Mouse (Mus musculus): ENCODE data around the gene Zeb2. TPM values are rescaled to one million over a fixed set of nuclear protein-coding genes. Genes with fewer than 3 reads are reported as not detected.

Zeb2 gene
- polyA plus RNA-seq, 1 experiment, result 20.1 TPM

DNA sequence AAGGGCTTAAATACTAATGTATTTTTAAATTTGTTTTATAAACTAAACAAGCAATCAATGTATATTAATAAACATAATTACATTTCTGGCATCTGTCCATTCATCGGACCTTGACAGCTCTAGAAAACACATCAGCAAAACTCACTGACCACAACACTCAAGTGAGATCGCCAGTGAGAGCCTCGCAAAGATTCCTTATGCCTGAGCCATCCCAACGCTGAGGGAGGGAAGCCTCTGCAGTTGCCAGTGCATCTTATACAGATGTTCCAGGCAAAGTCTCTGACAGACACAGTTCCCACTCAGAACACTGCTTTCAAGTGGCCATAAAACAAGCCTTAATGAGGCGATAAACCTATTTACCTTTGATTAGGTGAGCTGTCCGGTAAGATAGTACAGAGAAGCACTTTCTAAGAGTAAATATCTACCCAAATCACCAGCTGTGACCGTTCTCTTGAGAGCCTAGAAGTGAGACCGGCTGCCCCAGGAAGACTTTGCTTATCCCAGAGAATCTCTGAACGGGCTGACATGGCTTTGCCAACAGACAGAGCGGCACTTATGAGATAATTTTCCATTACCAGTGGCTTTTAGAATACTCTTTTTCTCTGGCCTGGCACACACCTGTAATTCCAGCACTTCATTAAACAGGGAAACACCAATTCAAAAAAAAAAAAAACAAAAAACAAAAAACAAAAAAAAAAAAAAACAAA, 60.2 kb downstream of the Zeb2 start:
- Histone ChIP-seq H3K9me3 (no peaks in the 10 kb centered on the region), H3K36me3 (replicated peaks; ENCODE audit: low read length) (peaks cover 91% of the 10 kb centered on the region), H3K4me3 (replicated peaks) (no peak overlapping the region), H3K27me3 (replicated peaks) (no peaks in the 10 kb centered on the region), H3K4me1 (peaks cover 98% of the 10 kb centered on the region)
- TF ChIP-seq FLI1 (IDR thresholded peaks at IDR 0.05; ENCODE audit: low read length) (no peak), GATA1 (IDR thresholded peaks at IDR 0.05; ENCODE audit: borderline replicate concordance, low read length) (no peak)

- Histone ChIP-seq H3K27me3 (replicated peaks) (no peaks in the 10 kb centered on the region), H3K36me3 (replicated peaks; ENCODE audit: low read length) (peaks cover 84% of the 10 kb centered on the region), H3K4me3 (replicated peaks) (peak overlapping the region; percentile 3), H3K9me3 (no peaks in the 10 kb centered on the region), H3K4me1 (peaks cover 98% of the 10 kb centered on the region)
- TF ChIP-seq FLI1 (IDR thresholded peaks at IDR 0.05; ENCODE audit: low read length), result no peak
- no peak for TF ChIP-seq GATA1 (IDR thresholded peaks at IDR 0.05; ENCODE audit: borderline replicate concordance, low read length)
These were observed 61.3 kb downstream of the Zeb2 start for GRCm38 (mm10) chr2:45055926-45056325.

GRCm38 (mm10) chr2:45055034-45055615, 62.1 kb downstream of the Zeb2 start:
- TF ChIP-seq FLI1 (IDR thresholded peaks at IDR 0.05; ENCODE audit: low read length), result no peak
- no peak for TF ChIP-seq GATA1 (IDR thresholded peaks at IDR 0.05; ENCODE audit: borderline replicate concordance, low read length)
- H3K4me3 ChIP-seq (replicated peaks), result peak overlapping the region; percentile 59
- peaks cover 98% of the 10 kb centered on the region for H3K4me1 ChIP-seq
- no peaks in the 10 kb centered on the region for H3K9me3 ChIP-seq
- H3K27me3 ChIP-seq (replicated peaks), result no peaks in the 10 kb centered on the region
- H3K36me3 ChIP-seq (replicated peaks; ENCODE audit: low read length), result peaks cover 81% of the 10 kb centered on the region

- H3K36me3 ChIP-seq (replicated peaks; ENCODE audit: low read length), result peaks cover 82% of the 10 kb centered on the region
- TF ChIP-seq GATA1 (IDR thresholded peaks at IDR 0.05; ENCODE audit: borderline replicate concordance, low read length) (no peak), FLI1 (IDR thresholded peaks at IDR 0.05; ENCODE audit: low read length) (no peak)
- peak overlapping the region; percentile 87 for H3K4me3 ChIP-seq (replicated peaks)
- no peaks in the 10 kb centered on the region for H3K27me3 ChIP-seq (replicated peaks)
- no peaks in the 10 kb centered on the region for H3K9me3 ChIP-seq
- H3K4me1 ChIP-seq, result peaks cover 100% of the 10 kb centered on the region
These were observed 62.8 kb downstream of the Zeb2 start for GRCm38 (mm10) chr2:45054070-45055025.

GRCm38 (mm10) chr2:45052587-45052986, 64.6 kb downstream of the Zeb2 start:
- Histone ChIP-seq H3K27me3 (replicated peaks) (no peaks in the 10 kb centered on the region), H3K4me1 (peaks cover 100% of the 10 kb centered on the region), H3K4me3 (replicated peaks) (peak overlapping the region; percentile 81), H3K36me3 (replicated peaks; ENCODE audit: low read length) (peaks cover 79% of the 10 kb centered on the region), H3K9me3 (no peaks in the 10 kb centered on the region)
- TF ChIP-seq GATA1 (IDR thresholded peaks at IDR 0.05; ENCODE audit: borderline replicate concordance, low read length) (no peak), FLI1 (IDR thresholded peaks at IDR 0.05; ENCODE audit: low read length) (no peak)

DNA sequence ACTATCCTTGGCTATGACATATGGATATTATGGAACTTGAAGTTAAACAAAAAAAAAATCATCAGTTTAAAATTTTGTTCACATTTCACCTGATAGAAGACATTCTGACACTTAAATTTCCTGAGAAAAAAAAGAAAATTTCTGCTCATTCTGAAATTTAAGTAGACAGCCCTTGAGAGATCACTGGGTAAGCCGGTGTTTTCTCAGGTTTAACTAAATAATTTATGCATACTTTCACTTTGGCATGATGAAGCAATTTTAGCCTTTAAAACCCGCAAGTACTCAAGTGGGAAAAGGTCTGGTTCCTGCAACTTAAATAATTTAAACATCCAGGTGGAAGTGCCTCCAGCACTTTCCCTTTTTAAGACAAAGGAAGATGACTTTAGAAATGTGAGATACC, 65.9 kb downstream of the Zeb2 start:
- no peak overlapping the region for H3K4me3 ChIP-seq (replicated peaks)
- no peak for TF ChIP-seq FLI1 (IDR thresholded peaks at IDR 0.05; ENCODE audit: low read length)
- H3K4me1 ChIP-seq, result peaks cover 100% of the 10 kb centered on the region
- peaks cover 78% of the 10 kb centered on the region for H3K36me3 ChIP-seq (replicated peaks; ENCODE audit: low read length)
- no peaks in the 10 kb centered on the region for H3K27me3 ChIP-seq (replicated peaks)
- no peaks in the 10 kb centered on the region for H3K9me3 ChIP-seq

GRCm38 (mm10) chr2:45049923-45050322, 67.3 kb downstream of the Zeb2 start:
- Histone ChIP-seq H3K4me1 (peaks cover 99% of the 10 kb centered on the region), H3K36me3 (replicated peaks; ENCODE audit: low read length) (peaks cover 70% of the 10 kb centered on the region), H3K9me3 (no peaks in the 10 kb centered on the region), H3K27me3 (replicated peaks) (no peaks in the 10 kb centered on the region), H3K4me3 (replicated peaks) (peak overlapping the region; percentile 78)
- TF ChIP-seq FLI1 (IDR thresholded peaks at IDR 0.05; ENCODE audit: low read length) (no peak), GATA1 (IDR thresholded peaks at IDR 0.05; ENCODE audit: borderline replicate concordance, low read length) (no peak)

- TF ChIP-seq FLI1 (IDR thresholded peaks at IDR 0.05; ENCODE audit: low read length), result no peak
- TF ChIP-seq GATA1 (IDR thresholded peaks at IDR 0.05; ENCODE audit: borderline replicate concordance, low read length), result no peak
- Histone ChIP-seq H3K36me3 (replicated peaks; ENCODE audit: low read length) (peaks cover 72% of the 10 kb centered on the region), H3K27me3 (replicated peaks) (no peaks in the 10 kb centered on the region), H3K4me1 (peaks cover 99% of the 10 kb centered on the region), H3K4me3 (replicated peaks) (peak overlapping the region; percentile 75), H3K9me3 (no peaks in the 10 kb centered on the region)
These were observed 67.9 kb downstream of the Zeb2 start for GRCm38 (mm10) chr2:45049279-45049678.

DNA sequence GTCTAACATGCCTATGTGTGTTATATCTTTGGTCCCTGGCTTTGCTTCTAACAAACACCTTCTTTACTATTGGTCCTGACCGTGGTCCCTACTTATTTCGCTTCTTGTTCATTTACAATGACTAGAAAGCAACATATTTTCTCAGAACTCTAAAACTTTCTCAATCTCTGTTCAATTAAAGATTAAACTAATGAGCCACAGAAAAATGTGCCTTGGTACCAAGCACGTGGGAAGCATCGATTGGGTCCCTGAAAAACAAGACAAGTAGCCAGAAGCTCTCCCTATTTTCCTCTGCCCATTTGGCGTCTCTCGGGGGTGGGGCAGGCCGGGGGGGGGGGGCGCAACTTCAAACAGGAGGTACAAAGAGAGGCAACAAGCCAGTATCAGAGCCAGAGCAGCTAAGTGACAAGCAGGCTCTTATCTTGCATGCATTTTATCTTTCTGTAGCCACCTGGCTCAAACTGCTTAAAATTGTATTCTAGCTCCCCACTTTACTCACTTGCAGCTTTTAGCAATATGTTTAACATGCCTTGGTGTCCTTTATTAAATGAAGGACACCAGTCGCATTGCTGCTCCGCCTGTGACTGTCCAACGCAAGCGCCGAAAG, 76.4 kb downstream of the Zeb2 start:
- H3K9me3 ChIP-seq, result no peaks in the 10 kb centered on the region
- H3K4me1 ChIP-seq, result peaks cover 94% of the 10 kb centered on the region
- TF ChIP-seq FLI1 (IDR thresholded peaks at IDR 0.05; ENCODE audit: low read length) (no peak), GATA1 (IDR thresholded peaks at IDR 0.05; ENCODE audit: borderline replicate concordance, low read length) (no peak)
- peak overlapping the region; percentile 46 for H3K4me3 ChIP-seq (replicated peaks)
- no peaks in the 10 kb centered on the region for H3K27me3 ChIP-seq (replicated peaks)
- H3K36me3 ChIP-seq (replicated peaks; ENCODE audit: low read length), result peaks cover 71% of the 10 kb centered on the region
